Mouse (Mus musculus) Patski (cell line): Measurements from ENCODE around the gene 1700013G24Rik. TPM values are rescaled to one million over a fixed set of nuclear protein-coding genes. Genes with fewer than 3 reads are reported as not detected.

Experiments used
- ATAC-seq: fragments of 100-300 bp; one replicate; pipeline ENCODE4 v1.8.0; 2021
- CTCF ChIA-PET: fragments of 350-600 bp; sonication (Branson Sonifier 250); formaldehyde crosslinking; loops from one replicate; lab custom pipeline; 2022; ENCODE audit warnings: inconsistent platforms; lab: Charles Lee
- POLR2A ChIA-PET: fragments of 350-600 bp; sonication (Branson Sonifier 250); formaldehyde crosslinking; loops from one replicate; lab custom pipeline; 2022; ENCODE audit warnings: antibody characterized with exemption, inconsistent platforms; lab: Charles Lee
- DNase-seq: peaks from one replicate; pipeline ENCODE4 v3.0.0-alpha.2; 2011; ENCODE audit warnings: low read depth, low spot score
- H3K27me3 ChIP-seq: fragments of 371-371 bp; one replicate; pipeline ENCODE4 v1.5.1; 2021
- CTCF ChIP-seq: fragments of 100-300 bp; IDR thresholded peaks from one replicate; pipeline ENCODE4 v1.5.1; 2021
- in situ Hi-C: fragments of 300-500 bp; cut with MboI; formaldehyde crosslinking; loops from 3 replicates; pipeline ENCODE4 v1.11.1; 2018; ENCODE audit warnings: low pct_unique_long_range_greater_than_20kb, mixed read lengths
- polyA plus RNA-seq: library from polyadenylated mRNA; unstranded; gene quantifications from one replicate; pipeline ENCODE4 v1.2.3, GENCODE M21; 2021

1700013G24Rik gene
- polyA plus RNA-seq, 1 experiment from 2014 or later: not detected

DNA sequence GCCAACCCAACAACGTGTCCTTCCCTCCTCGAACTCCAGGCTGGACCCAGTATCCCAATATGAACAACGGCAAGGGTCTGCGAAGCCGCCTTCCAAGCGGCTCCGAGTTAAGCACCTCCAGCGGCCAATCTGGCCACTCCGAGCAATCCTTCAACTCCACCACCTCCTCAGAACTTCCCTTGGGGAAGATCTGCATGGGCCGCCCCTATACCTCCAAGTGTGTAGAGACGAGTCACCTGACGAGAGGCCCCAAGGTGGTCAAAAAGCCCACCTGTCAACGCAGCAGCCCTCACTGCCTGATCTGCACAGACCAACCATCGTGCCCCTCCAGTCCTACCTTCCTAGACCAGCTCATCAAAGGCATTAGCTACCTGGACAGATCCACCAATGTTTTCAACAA, 1.5 kb downstream of the 1700013G24Rik start:
- POLR2A ChIA-PET: interaction anchor here (0.7 kb wide), 1 partner anchor 76 kb away, joined by 3 read pairs; no protein-coding TSS in a partner anchor
- in situ Hi-C loops: no loop called here
- DNase-seq: no peak

DNA sequence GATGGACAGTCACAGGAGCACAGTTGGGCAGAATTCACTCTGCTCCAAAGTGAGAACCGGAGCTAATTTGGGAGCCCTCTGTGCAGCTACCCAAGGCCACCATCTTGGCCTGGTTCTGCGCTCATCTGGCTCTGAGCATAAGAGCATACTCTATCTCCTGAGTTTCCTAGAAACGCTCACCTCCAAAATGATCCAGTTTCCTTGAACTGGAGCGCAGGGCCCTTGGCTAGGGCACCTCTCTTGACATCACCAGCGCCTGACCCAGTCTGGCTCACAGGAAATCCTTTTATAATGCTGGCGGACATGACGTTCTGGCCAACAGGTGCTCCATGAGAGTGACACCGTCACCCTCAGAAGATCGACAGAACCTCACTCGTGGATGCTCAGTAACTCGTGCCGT, 3.5 kb downstream of the 1700013G24Rik start:
- POLR2A ChIA-PET: interaction anchor here (1.0 kb wide), 1 partner anchor 12 kb away, joined by 3 read pairs; the partner anchor contains the start of gene Hspg2
- H3K27me3 ChIP-seq: no peaks in the 10 kb centered on the region
- no peak for DNase-seq
- TF ChIP-seq CTCF: no peak
- ATAC-seq: no peak
- CTCF ChIA-PET: no interaction called here
- in situ Hi-C loops: no loop called here

More for the DNA sequence above, 1.5 kb downstream of the 1700013G24Rik start:
- ATAC-seq: no peak
- H3K27me3 ChIP-seq: no peaks in the 10 kb centered on the region
- TF ChIP-seq CTCF: no peak
- CTCF ChIA-PET: no interaction called here

DNA sequence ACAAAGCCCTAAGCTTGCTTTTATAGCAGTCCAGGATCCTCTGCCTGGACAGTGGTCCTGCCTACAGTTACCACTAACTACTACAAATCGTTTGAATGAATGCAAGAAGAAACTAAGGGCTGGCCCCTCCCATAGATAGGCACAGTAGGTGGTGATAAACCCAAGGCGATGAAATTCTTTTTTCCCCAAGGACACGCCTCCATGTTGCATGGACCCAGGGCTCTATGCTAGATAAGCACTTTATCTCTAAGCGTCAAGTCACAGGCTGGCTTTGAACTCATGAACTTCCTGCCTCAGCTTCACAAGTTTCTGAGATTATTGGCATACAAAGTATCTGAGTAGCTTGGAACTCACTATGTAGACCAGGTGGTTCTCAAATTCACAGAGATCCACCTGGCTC, 4.2 kb downstream of the 1700013G24Rik start:
- H3K27me3 ChIP-seq: no peaks in the 10 kb centered on the region
- CTCF ChIA-PET: no interaction called here
- ATAC-seq (no peak), DNase-seq (no peak)
- TF ChIP-seq CTCF: no peak
- POLR2A ChIA-PET: interaction anchor here (1.0 kb wide), 1 partner anchor 11 kb away, joined by 3 read pairs; the partner anchor contains the start of gene Hspg2
- in situ Hi-C loops: no loop called here

DNA sequence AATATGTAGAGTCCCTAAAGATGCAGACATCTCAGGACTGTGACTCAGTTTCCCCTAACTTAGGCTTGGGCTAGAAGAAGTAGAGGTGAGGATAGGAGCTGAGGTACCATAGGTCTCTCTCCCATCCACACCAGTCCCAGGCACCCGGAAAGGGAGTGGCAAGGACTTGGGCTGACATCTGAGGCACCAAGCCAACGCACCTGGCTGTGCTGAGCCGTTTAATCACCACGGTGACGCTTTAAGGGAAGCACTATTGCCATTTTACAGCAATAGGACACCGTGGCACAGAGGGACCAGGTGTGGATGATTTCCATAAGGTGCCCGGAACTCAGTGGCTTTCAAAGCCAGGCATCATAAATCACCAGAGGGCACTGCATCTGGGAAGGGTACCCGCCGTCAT, 5.2 kb downstream of the 1700013G24Rik start:
- TF ChIP-seq CTCF: no peak
- ATAC-seq (no peak), DNase-seq (no peak)
- in situ Hi-C loops: no loop called here
- POLR2A ChIA-PET: interaction anchor here (1.1 kb wide), 1 partner anchor 9 kb away, joined by 3 read pairs; no protein-coding TSS in a partner anchor
- no peaks in the 10 kb centered on the region for H3K27me3 ChIP-seq
- CTCF ChIA-PET: no interaction called here

DNA sequence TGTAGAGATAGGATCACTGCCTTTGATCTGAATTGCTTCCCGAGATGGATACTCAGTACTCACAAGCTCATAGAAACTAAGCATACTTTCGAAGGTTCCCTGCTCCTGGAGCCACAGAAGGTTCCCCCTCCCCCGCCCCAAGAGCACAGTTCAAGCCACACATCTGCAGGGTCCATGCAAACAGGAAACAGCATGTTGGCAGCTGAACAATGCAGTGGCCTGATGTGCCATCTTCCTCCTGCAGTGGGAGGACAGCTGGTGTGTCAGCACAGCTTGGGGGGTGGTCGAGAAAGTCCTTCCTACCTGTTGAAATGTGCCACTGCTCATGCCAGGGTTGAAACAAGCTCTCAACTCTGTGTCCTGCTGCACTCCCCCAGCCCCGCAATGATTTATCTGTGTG, 5.8 kb downstream of the 1700013G24Rik start:
- ChIA-PET POLR2A (interaction anchor here (1.1 kb wide), 1 partner anchor 9 kb away, joined by 3 read pairs; no protein-coding TSS in a partner anchor), CTCF (no interaction called here)
- in situ Hi-C loops: no loop called here
- ATAC-seq (no peak), DNase-seq (no peak)
- H3K27me3 ChIP-seq: no peaks in the 10 kb centered on the region
- no peak for TF ChIP-seq CTCF

DNA sequence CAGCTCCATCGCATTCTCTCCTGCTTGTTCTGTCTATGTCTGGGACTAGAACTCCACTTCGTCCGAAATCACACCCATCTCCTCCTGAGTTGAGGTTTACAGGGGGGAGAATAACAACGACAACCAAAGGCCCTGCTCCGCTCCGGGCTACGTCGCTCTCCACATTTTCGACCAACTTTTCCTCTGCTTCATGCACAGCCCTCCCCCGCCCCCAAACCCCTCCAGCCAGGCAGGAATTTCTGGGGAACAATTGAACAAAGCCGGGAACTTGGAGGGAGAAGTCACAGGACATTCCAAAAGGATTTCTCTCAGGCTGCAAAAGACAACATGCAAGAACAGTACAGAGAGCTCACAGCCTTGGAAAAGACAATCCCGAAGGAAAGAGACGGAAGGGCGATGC, 7.6 kb downstream of the 1700013G24Rik start:
- in situ Hi-C loops: no loop called here
- DNase-seq (no peak), ATAC-seq (no peak)
- H3K27me3 ChIP-seq: no peaks in the 10 kb centered on the region
- POLR2A ChIA-PET: no interaction called here
- CTCF ChIA-PET: no interaction called here
- no peak for TF ChIP-seq CTCF

DNA sequence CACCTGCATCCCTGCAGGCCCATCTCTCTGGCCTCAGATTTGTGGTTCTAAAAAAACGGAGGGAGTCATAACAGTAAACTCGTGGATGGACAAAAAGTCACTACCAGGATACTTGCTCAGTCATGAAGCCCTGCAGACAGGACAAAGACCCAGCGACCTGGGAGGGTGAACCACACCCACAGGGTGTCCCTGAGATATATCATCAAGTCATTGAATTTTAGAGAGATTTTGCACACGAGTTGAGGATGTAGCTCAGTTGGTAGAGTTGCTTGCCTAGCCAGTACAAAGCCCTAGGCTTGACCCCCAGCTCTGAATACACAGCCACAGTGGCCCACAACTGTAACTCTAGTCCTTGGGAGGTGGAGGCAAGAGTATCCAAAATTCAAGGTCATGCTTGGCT, 8.1 kb downstream of the 1700013G24Rik start:
- DNase-seq (no peak), ATAC-seq (no peak)
- CTCF ChIA-PET: no interaction called here
- POLR2A ChIA-PET: no interaction called here
- no peak for TF ChIP-seq CTCF
- in situ Hi-C loops: no loop called here
- H3K27me3 ChIP-seq: no peaks in the 10 kb centered on the region

DNA sequence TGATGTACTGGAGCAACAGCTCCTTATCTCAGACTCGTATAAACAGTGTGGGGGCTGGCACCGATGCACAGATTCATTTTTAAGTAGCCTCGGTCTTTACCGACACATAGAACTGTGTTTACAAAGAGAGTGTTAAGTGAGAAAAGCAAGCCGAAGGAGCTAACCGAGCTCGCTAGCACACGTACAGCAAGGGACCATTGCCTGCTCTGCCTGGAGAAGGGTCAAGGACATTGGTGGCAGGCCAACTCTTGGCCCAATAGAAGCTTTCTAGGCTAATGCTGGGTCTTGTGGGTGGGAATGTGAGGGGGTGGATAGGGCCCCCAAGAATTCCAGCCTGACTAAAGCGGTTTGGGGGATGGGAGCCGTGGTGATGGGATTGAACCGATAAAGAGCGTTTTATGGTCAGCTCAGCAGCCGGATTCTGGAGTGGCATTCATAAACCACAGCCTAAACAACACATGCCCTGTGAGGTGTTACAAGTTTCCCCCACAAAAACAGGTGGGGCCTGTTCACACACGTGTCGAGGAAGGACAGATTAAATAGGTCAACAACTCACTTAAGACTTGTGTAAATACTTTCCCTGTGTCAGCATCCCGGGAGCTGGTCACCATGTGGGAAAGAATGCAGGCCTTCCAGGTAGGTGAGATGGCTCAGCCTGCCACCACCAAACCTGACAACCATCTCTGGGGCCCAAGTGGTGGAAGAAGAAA, 9.1 kb downstream of the 1700013G24Rik start:
- POLR2A ChIA-PET: interaction anchor here (0.8 kb wide), 1 partner anchor 15 kb away, joined by 3 read pairs; no protein-coding TSS in a partner anchor
- no peaks in the 10 kb centered on the region for H3K27me3 ChIP-seq
- no peak for TF ChIP-seq CTCF
- no peak for DNase-seq
- no peak for ATAC-seq
- in situ Hi-C loops: no loop called here
- CTCF ChIA-PET: no interaction called here

DNA sequence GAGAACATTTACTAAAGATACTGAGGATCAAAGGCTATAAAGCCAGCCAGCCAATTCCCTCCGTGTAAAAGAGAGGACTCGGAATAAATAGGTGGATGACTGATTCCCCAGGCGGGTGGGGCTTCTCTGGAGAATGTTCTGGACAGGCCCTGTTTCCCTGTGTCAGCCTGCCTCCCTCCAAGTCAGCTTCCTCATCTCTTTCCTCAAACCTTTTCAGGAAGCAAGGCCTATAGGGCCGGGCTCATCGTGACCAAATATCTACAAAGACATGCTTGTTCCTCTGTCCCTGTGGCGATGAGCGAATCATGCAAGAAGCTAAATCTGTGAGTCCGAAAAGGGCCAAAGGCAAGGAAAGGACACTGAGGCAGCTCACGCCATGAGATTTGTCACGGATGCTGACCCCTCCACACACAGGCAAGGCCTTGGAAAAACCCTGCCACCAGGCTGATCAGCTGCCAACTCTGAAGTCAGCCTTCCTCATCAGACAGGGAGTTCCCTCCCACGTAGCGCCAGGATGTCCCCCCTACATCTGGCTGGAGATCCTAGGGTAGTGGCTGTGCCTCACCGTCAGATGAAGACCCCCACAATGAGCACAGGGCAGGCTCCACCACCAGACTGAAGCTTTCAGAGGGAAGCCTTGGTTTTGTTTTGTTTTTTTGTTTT, 12.2 kb downstream of the 1700013G24Rik start:
- no peak for DNase-seq
- ATAC-seq: no peak
- POLR2A ChIA-PET: no interaction called here

DNA sequence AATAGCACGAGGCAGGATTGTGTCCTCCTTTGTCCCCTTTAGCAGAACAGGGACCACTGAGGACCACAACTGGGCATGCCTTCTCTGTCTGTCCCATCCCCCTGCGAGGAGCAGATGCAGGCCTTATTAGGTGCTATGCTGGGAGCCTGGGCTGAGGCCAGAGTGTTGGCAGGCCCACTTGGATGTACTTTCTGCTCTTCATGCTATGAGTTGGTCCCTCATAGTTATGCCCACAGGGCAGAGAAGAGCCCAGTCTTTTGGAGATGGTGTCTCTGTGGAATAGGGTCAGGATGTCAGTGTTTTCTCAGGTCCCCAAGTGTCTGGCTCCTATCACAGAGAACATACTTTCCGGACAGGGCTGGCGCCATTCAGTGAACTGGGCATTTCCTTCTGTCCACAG, 13.9 kb downstream of the 1700013G24Rik start:
- TF ChIP-seq CTCF: no peak
- ChIA-PET POLR2A (no interaction called here), CTCF (no interaction called here)
- H3K27me3 ChIP-seq: no peaks in the 10 kb centered on the region
- ATAC-seq (no peak), DNase-seq (no peak)
- in situ Hi-C loops: no loop called here

More for the DNA sequence above, 12.2 kb downstream of the 1700013G24Rik start:
- in situ Hi-C loops: no loop called here
- no peak for TF ChIP-seq CTCF
- no peaks in the 10 kb centered on the region for H3K27me3 ChIP-seq
- CTCF ChIA-PET: interaction anchor here (1.2 kb wide), 1 partner anchor 12 kb away, joined by 4 read pairs; the partner anchor contains the start of gene 1700013G24Rik

DNA sequence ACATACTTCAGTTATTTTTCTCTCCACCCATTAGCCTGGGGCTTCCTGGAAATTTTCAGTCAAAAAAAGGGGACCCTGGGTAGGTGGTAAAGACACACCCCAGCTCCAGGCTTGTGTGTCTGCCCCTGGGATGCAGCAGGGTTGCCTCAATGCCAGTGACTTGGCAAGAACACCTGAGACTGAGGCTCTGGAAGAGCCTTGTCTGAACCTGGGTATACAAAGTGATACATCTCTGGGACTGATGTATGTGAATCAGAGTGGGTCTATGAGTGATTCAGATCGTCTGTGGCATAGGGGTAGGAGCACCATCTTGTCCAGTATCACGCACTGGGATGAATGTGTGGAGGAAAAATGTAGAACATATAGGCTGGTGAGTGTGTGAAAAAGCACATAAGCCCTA, 14.4 kb downstream of the 1700013G24Rik start:
- no peak for TF ChIP-seq CTCF
- ChIA-PET CTCF (no interaction called here), POLR2A (interaction anchor here (0.9 to 1.2 kb wide), 3 partner anchors 10 to 19 kb away, joined by 3 to 4 read pairs (median 3); partner anchors contain the start of gene 1700013G24Rik)
- ATAC-seq (no peak), DNase-seq (no peak)
- in situ Hi-C loops: no loop called here
- no peaks in the 10 kb centered on the region for H3K27me3 ChIP-seq
